Mouse (Mus musculus) cerebellum, adult 2 months (tissue): ENCODE results near the gene Sinhcaf.

Experiments used
- CTCF ChIP-seq: fragments of 200-500 bp; IDR thresholded peaks from 2 replicates; pipeline ENCODE4 v1.5.1; 2011; ENCODE audit warnings: low read depth, mild to moderate bottlenecking, control low read depth, low read length, moderate library complexity, borderline replicate concordance; ENCODE audit not compliant: insufficient read depth
- POLR2A ChIP-seq: fragments of 200-500 bp; IDR thresholded peaks from 2 replicates; pipeline ENCODE4 v1.6.1; 2011; ENCODE audit warnings: low read length, control low read depth, borderline replicate concordance; ENCODE audit not compliant: insufficient read depth

- TF ChIP-seq POLR2A (no peak), CTCF (no peak)
Observed at GRCm38 (mm10) chr6:148986003-148986402, 39.7 kb upstream of the Sinhcaf start.
